Mouse (Mus musculus) layer of hippocampus, adult 18-20 months (tissue): ENCODE measurements at regions not wholly inside any gene's neighbourhood (a gene's known extent, or its start where the extent isn't known, plus 50 kb on each side); places are given as distances from the start of the nearest gene placed in this dataset.
A peak's percentile ranks its signal among the peaks of the same experiment; 100 is the strongest.

ENCODE experiments used
- DNase-seq, 2 experiments: peaks; one replicate each; pipeline ENCODE4 v3.0.0; 2022; ENCODE audit warnings: low spot score in 2 of 2

DNA sequence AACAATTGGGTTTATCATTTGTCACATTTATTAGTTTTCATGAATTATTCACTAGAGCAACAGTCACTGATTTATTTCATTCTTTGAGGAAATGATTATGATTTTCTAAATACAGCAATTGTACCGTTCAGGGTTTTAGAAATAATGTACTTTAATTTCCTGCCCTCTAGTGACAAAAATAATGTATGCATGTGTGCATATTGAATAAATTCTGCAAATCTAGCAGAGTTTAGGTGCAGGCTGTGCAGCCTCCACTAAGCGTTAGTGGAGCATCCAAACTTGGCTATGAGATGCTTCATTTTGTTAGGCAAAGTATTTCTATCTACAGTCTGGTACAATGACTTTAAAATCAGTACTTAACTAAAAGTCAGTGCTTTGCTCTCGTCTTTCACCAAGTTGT, 642.1 kb upstream of the A830018L16Rik start:
- no peak for DNase-seq

DNA sequence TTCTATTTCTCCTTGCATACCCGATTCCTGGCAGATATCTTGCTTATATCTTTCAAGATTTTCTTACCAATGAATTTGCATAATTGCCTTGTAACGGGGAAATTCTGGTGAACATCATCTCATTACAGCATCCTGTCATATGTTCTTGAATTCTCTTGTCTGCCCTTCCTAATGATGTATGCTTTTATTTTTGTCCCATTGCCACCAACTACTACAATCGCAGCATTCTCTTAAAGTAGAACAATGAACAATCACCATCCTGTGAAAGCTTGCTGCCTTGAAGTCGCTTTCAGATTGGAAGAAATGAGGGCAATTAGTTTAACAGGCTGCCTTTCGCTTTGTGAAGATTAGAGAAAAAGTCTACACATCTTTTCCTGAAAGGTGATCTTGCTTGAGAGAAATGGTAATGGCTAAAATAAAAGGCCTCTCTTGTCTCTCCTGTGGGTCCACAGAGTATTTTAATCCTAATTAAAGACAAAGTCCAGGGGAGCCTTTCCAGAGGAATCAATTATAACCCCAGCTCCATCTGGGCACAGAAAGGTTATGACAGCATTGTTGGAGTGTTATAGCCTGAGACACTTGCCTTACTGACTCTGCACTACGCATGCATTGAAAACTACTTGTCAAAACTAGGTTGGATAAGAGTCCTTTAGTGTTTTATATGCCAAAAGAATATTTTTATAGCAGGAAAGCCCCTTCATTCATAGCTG, 619.7 kb upstream of the A830018L16Rik start:
- DNase-seq, result no peak

DNA sequence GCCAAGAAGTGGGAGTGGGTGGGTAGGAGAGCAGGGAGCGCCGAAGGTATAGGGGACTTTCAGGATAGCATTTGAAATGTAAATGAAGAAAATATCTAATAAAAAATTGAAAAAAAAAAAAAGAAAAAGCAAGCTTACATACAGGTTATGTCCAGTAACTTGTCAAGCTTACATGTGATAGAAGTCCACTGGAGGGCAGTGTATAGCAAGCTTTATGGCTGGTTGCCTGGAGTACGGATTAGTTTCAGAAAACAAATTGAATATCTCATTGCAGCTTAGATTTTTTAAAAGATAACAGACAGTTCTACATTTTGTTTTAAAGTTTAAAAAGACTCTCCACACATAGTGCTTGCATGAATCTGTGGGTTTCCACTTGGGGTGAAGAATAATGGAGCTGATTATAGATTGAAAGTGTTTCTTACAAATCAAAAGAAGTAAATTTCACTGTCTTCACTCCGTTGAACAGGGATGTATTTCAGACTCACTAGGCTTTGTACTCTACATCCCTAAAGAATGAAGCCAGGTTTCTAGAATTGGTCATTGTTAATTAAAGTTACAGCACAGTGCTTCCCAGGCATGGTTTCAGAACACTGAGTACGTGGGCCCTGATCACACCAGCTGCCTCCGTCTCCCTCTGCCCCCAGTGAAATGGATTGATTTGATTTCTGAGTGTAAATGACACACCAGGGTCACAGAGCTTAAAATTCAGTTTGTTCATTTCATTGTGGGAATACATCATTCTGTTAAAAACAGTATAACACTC, 578.1 kb upstream of the A830018L16Rik start:
- DNase-seq, result peak; percentile 7 to 80

DNA sequence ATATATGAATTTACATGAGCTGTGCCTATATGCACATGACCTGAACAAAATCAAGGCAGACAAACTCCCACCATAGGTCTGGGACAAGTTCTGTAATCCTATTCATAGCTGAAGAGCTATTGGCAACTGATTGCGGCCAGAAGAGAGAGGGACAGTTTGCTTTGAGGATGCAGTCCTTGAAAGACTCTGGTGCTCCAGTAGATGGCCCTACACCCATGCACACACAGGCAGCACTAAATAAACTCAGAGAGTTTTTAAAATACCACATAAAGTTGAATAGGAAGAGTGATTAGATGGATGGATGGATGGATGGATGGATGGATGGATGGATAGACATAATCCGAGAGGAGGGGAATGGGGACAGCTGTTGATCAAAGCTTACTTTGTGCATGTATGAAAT, 576.7 kb upstream of the A830018L16Rik start:
- DNase-seq, result peak in 1 of 2 experiments; percentile 32

- DNase-seq, result no peak
Observed at GRCm38 (mm10) chr1:10852934-10853333, 561.0 kb upstream of the A830018L16Rik start.

DNA sequence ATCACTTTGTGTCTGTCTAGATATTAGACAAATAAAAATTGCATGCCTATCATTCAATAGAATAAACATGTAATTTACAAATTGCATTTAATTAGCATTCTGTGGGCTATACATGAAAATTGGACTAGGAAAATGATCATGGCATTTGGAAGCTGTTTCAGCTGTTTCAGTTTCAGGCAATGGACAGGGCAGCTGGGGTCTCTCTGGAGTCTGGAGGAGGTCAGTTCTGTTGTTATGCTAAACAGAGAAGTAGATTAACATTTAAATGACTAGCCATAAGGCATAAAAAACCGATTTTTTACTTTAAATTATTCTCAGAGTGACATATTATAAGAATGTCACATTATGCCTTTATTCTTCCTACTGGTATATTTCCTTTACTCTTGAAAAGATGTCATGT, 559.4 kb upstream of the A830018L16Rik start:
- DNase-seq, result no peak

- DNase-seq, result peak in 1 of 2 experiments; percentile 39
Observed at GRCm38 (mm10) chr1:10871163-10871853, 542.6 kb upstream of the A830018L16Rik start.

DNA sequence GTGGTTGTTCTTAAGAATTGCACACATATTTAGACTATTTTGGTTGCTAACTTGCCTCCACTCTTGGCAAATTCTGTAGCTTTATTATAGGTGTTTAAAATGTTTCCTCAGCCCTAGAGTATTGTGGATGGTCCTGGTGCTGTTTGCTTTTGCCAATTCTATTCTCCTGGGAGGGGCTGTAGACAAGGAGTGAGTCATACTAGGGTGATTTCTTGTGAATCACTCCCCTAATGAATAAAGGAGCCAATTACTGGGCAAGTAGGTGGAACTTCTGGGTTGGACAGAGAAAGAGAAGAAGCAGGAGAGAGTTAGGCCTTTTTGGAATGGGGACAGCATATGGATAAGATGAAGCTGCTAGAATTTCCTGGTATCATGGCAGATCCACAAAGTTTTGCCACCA, 541.6 kb upstream of the A830018L16Rik start:
- DNase-seq, result no peak

DNA sequence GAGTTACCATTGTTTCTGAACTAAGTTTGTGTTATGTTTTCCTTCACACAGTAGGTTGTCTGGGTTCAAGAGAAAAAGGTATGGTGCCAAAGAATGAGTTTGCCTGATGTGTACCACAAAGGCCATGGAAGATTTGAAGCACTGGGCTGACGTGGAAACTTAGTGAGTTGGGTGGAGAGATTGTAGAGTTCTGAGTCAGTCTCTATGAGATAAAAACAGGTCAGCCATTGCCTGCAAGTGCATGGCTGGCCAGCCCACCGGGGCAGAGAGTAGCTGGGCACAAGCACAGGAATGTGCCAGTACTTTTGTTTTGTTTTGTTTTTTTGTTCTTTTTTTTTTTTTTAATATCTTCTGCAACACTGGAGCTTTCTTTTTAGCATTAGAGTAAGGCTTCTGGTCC, 541.2 kb upstream of the A830018L16Rik start:
- no peak for DNase-seq

- no peak for DNase-seq
Observed at GRCm38 (mm10) chr1:10877391-10878170, 536.3 kb upstream of the A830018L16Rik start.

DNA sequence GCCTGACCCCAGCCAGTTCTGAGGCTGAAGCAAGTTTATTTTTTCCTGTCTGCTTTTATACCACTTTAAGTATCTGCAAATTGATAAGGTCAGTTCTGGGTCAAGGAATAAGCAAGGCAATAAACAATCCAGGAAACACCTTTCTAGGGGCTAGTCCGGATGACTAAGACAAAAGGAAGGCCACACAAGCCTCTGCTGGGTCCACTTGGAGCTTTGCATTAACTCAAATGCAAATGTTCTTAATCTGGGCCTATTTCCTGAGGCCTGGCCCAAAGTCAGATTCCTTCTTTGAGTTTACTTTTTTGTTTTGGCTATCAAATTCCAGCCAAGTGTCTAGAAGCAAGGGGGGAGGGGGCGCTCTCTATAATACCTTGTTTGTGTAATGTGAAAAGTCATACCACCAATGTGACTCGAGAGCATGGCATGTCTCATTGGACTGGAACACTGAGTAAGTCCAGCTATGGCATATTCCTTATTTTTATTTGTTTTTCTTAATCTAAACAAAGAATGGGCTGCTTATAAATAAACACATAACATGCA, 535.6 kb upstream of the A830018L16Rik start:
- no peak for DNase-seq

GRCm38 (mm10) chr1:10880026-10880727, 533.7 kb upstream of the A830018L16Rik start:
- DNase-seq, result no peak

GRCm38 (mm10) chr1:10898806-10899205, 515.1 kb upstream of the A830018L16Rik start:
- no peak for DNase-seq

DNA sequence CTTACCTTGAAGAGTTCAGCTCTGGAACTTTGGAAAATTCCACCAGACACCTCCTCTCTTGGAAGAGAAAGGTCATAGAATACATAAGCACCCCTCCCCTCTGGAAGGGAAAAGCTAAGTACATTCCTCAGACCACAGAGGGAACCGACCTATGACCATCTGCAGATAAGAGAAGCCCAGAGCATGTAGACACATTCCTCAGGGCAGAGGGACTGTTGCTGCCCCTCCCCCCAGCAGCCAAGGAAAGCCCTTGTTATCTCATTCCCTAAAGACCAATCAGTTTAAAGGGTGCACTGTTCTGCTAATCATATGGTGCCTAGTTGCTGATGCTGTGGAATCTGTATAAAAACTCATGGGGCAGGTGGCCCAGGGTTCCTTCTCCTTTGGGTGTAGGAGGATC, 511.2 kb upstream of the A830018L16Rik start:
- no peak for DNase-seq

- DNase-seq, result no peak
Observed at GRCm38 (mm10) chr1:10919958-10920357, 493.9 kb upstream of the A830018L16Rik start.

DNA sequence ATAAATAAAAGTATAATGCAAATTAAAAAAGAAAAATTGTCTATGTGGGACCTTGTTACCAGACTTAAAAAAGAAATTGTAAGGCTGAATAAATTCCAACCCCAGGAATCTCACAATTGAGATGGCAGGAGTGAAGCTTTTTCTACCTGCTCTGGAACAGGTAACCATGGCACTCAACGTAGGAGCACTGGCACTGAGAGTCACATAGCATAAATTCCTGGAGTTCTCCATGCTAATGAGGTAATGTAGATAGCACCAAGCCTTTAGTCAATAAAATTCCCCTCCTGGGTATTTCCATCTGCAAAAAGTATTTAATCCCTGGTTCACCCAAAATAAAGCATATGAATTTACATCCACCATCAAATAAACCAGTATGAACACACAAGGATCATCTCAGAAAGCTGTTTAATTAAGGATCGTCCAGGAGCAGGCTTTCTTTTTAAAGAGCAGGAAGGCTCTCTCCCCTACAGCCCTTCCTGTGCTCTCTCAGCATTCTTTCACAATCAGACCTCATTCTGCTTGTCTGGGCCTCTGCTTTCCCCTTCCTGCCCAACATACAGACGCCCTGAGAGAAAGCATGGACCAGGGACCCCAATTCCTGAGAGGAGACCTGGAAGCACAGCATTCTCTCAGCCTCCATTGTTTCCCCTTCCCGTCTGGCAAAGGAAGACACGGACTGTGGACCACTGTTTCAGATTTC, 481.4 kb upstream of the A830018L16Rik start:
- no peak for DNase-seq

DNA sequence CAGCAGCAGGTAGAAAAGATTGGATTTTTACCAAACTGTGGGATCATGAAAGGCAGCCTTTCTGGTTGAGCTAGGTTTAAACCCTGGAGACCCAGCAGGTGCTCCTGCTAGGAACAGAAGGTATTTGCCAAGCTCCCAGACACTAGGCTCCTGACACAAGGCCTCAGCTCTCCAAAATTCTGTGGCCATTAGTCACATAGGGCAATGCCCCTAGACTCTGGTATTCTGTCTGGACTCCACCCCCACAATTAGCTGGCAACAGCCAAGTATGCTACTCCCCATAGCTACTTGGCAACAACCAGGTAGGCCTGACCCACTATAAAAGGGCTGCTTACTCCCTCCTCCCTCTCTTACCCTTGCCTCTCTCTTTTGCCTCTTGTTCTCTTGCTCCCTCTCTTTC, 480.7 kb upstream of the A830018L16Rik start:
- no peak for DNase-seq

GRCm38 (mm10) chr1:10938436-10938835, 475.5 kb upstream of the A830018L16Rik start:
- DNase-seq, result no peak

GRCm38 (mm10) chr1:10940326-10940725, 473.6 kb upstream of the A830018L16Rik start:
- DNase-seq, result no peak

- DNase-seq, result peak in 1 of 2 experiments; percentile 6
Observed at GRCm38 (mm10) chr1:10942979-10943378, 470.9 kb upstream of the A830018L16Rik start.
